Mouse (Mus musculus) kidney, embryonic 16.5 days (tissue): ENCODE measurements around the gene Pfkm. TPM values are rescaled to one million over a fixed set of nuclear protein-coding genes. Genes with fewer than 3 reads are reported as not detected.

Source experiments
- ATAC-seq: fragments of 200-750 bp; cut with Nextera tagmentation; 2 replicates; pipeline ENCODE4 v1.8.0; 2017; ENCODE audit warnings: moderate TSS enrichment; ENCODE audit not compliant: low FRiP score, low TSS enrichment
- H3K27ac ChIP-seq: fragments of 300-500 bp; sonication (generic); 2 replicates; pipeline ENCODE4 v1.5.1; 2014; ENCODE audit warnings: low read length
- H3K27me3 ChIP-seq: fragments of 300-500 bp; sonication (generic); 2 replicates; pipeline ENCODE4 v1.6.1; 2014; ENCODE audit warnings: low read length, control low read depth, mixed read lengths; ENCODE audit not compliant: insufficient read depth
- H3K36me3 ChIP-seq: fragments of 300-500 bp; sonication (generic); 2 replicates; pipeline ENCODE4 v1.6.1; 2014; ENCODE audit warnings: low read length, control low read depth, mixed read lengths; ENCODE audit not compliant: insufficient read depth
- H3K4me1 ChIP-seq: fragments of 300-500 bp; sonication (generic); 2 replicates; pipeline ENCODE4 v1.6.1; 2014; ENCODE audit warnings: low read length, control low read depth, mixed read lengths; ENCODE audit not compliant: insufficient read depth
- H3K4me2 ChIP-seq: fragments of 300-500 bp; sonication (generic); replicated peaks from 2 replicates; pipeline ENCODE4 v1.6.1; 2014; ENCODE audit warnings: low read depth, low read length
- H3K4me3 ChIP-seq: fragments of 300-500 bp; sonication (generic); 2 replicates; pipeline ENCODE4 v1.5.1; 2014; ENCODE audit warnings: mild to moderate bottlenecking, low read length
- H3K9ac ChIP-seq: fragments of 300-500 bp; sonication (generic); replicated peaks from 2 replicates; pipeline ENCODE4 v1.6.1; 2014; ENCODE audit warnings: low read length
- H3K9me3 ChIP-seq: fragments of 300-500 bp; sonication (generic); 2 replicates; pipeline ENCODE4 v1.6.1; 2016; ENCODE audit warnings: low read length, control low read depth
- WGBS: fragments of 180-500 bp; shearing (Covaris S2); extraction: QIAGEN DNeasy Blood & Tissue Kit; methylation state at CpG from one replicate; pipeline ENCODE4 v1.1.7; 2014; 5-methylcytosine and 5-hydroxymethylcytosine counted together
- polyA plus RNA-seq: library from polyadenylated mRNA; unstranded; fragments of >200 nt; fragmentation: Nextera tagmentation; extraction: Ambion mirVana; gene quantifications from 2 replicates; pipeline ENCODE4 v1.2.1, GENCODE M21; 2015

Pfkm gene
- polyA plus RNA-seq, 1 experiment from 2014 or later, result 45.7 TPM

DNA sequence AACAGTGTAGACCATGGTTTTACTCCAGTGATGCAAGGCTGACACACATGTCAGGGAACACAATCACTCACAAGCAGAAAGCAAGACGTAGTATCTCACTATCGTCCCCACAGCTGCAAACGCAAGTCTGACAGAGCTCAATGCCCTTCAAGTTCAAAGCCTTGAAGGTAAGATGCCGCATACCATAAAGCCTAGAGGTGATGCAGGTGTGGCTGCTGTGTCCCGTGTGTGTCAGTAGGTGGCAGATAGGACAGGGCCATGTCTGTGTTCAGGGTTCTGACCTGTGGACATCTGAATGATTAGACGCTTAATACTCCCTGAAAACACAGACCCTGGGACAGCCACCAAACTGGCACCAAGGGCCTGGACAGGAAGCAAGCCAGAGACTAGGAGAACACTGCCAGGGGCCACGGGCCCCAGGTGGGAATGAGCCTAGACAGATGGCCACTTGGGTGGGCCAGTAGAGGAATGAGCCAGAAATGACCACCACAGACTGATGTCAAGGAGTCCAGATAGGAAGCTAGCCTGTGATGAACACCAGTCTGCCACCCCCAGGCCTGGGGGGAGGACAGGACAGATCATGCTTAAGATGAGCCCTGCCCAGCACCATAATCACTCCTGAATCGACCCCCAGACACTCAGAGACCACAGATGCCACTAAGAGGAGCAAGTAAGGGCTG, 22.7 kb upstream of the Pfkm start:
- Histone ChIP-seq H3K9ac (no peak overlapping the region), H3K4me2 (no peak overlapping the region), H3K4me1 (no peaks in the 10 kb centered on the region), H3K27ac (no peak overlapping the region), H3K36me3 (peaks cover 41% of the 10 kb centered on the region), H3K9me3 (no peaks in the 10 kb centered on the region), H3K27me3 (no peaks in the 10 kb centered on the region), H3K4me3 (no peak overlapping the region)
- ATAC-seq, result no peak
- WGBS, result 83% methylated on average over 8 of the region's 8 CpGs

DNA sequence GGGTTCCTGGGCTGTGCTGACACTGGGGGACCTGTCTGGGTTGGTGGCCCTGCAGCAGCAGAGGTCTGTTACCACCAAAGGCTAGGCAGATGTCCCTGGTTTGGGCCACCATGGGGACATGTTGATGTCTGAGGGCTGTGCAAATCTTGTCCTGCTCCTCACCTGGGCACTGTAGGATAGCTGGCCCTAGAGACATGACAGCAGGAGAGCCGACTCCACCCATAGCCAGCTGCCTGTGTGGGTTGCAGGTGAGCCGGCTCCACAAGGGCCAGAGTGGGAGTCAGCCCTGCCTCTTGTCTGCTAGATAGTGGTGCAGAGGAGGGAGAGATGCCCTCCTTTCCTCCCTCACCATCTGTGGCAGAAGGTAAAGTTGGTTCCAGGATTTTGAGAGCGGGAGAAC, 22.0 kb upstream of the Pfkm start:
- no peak for ATAC-seq

DNA sequence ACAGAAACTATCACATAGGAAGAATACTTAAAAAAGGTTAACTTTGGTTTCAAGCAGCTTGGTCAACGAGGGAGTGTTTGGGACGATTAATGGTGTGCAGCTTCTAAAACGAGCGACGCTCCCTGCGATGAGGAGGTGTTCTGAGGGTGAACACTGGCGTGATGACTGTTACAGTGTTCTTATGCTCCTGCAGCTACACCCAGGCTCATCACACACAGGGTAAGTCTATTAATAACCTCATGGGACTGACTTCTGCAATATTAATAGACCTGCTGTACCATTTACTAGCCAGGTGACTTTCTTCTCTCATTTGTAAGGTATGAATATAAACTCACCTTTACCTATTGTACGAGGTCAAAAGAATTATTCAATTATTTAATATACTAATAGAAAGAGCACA, 17.9 kb upstream of the Pfkm start:
- H3K4me1 ChIP-seq, result no peaks in the 10 kb centered on the region
- peaks cover 48% of the 10 kb centered on the region for H3K36me3 ChIP-seq
- 87% methylated on average over 8 of the region's 8 CpGs for WGBS
- H3K9me3 ChIP-seq, result no peaks in the 10 kb centered on the region
- H3K4me3 ChIP-seq, result no peak overlapping the region
- no peak for ATAC-seq
- H3K9ac ChIP-seq, result no peak overlapping the region
- H3K4me2 ChIP-seq, result no peak overlapping the region
- no peaks in the 10 kb centered on the region for H3K27me3 ChIP-seq
- H3K27ac ChIP-seq, result no peak overlapping the region

More for the DNA sequence above, 22.0 kb upstream of the Pfkm start:
- H3K9me3 ChIP-seq, result no peaks in the 10 kb centered on the region
- no peak overlapping the region for H3K4me3 ChIP-seq
- no peaks in the 10 kb centered on the region for H3K4me1 ChIP-seq
- no peaks in the 10 kb centered on the region for H3K27me3 ChIP-seq
- peaks cover 42% of the 10 kb centered on the region for H3K36me3 ChIP-seq
- H3K27ac ChIP-seq, result no peak overlapping the region
- H3K4me2 ChIP-seq, result no peak overlapping the region
- H3K9ac ChIP-seq, result no peak overlapping the region
- WGBS, result 93% methylated on average over 3 of the region's 3 CpGs

DNA sequence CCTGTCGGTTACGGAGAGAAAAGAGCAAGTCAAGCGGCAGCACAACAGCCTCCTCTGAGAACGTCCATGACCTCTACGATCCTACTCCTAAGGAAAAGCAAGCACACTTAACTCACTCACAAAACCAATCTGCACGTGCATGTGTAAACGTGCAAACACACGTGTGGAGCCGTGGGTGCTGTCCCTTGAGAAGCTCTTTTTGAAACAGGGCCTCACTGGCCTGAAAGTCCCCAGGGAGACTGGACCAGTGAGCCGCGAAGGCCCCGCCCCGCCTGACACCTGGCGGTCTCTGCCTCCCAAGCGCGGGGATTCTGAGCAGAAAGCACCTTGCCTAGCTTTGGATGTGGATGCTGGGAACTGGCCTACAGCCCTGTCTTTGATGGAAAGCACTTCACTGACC, 17.4 kb upstream of the Pfkm start:
- no peak overlapping the region for H3K4me2 ChIP-seq
- H3K27me3 ChIP-seq, result no peaks in the 10 kb centered on the region
- no peak overlapping the region for H3K4me3 ChIP-seq
- no peak for ATAC-seq
- H3K36me3 ChIP-seq, result peaks cover 43% of the 10 kb centered on the region
- H3K4me1 ChIP-seq, result no peaks in the 10 kb centered on the region
- no peaks in the 10 kb centered on the region for H3K9me3 ChIP-seq
- 79% methylated on average over 16 of the region's 16 CpGs for WGBS
- H3K27ac ChIP-seq, result no peak overlapping the region
- no peak overlapping the region for H3K9ac ChIP-seq

DNA sequence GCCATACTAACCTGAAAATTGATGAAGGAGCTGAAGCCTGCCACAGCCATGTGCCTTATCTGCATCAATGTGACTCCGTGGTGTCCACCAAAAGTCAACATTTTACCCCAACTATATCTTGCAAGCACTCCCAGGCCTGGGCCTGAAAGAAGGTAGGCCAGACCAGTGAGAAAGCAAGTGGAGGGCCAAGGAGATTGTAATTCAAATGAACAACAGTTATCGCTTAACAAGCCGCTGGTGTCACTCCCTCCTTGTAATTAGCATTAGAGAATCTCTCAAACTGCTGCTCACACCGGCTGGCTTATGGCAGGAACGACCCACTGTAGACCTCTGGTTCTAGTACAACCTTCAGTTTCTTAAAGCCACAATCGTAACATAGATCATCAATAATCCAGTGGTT, 15.5 kb upstream of the Pfkm start:
- no peak overlapping the region for H3K4me2 ChIP-seq
- H3K27ac ChIP-seq, result no peak overlapping the region
- H3K9ac ChIP-seq, result no peak overlapping the region
- WGBS, result 92% methylated on average over 6 of the region's 6 CpGs
- ATAC-seq, result no peak
- H3K27me3 ChIP-seq, result no peaks in the 10 kb centered on the region
- no peak overlapping the region for H3K4me3 ChIP-seq
- H3K9me3 ChIP-seq, result no peaks in the 10 kb centered on the region
- H3K36me3 ChIP-seq, result peaks cover 43% of the 10 kb centered on the region
- H3K4me1 ChIP-seq, result no peaks in the 10 kb centered on the region

DNA sequence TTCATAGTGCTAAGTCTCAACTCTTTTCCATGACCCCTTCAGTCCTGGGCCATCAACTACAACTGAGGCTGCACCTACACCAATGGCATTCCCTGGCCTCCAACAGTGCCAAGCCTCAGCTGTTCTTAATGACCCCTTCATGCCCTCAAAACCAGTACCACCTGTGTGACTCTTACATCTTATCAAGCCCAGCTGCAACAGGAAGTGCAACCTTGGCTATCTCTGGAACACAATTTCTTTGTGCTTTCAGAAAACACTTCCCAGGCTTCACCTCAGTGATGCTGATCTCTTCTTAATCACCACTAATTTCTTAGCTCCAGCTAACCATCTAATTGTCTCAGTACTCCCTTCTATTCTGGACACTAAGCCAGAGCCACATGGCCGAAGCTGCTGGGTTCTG, 3.5 kb upstream of the Pfkm start:
- Histone ChIP-seq H3K4me3 (no peak overlapping the region), H3K9me3 (no peaks in the 10 kb centered on the region), H3K36me3 (peaks cover 20% of the 10 kb centered on the region), H3K4me1 (peaks cover 15% of the 10 kb centered on the region), H3K27ac (no peak overlapping the region), H3K4me2 (no peak overlapping the region), H3K9ac (no peak overlapping the region), H3K27me3 (no peaks in the 10 kb centered on the region)
- WGBS, result 85% methylated on average over 1 of the region's 1 CpGs
- no peak for ATAC-seq

DNA sequence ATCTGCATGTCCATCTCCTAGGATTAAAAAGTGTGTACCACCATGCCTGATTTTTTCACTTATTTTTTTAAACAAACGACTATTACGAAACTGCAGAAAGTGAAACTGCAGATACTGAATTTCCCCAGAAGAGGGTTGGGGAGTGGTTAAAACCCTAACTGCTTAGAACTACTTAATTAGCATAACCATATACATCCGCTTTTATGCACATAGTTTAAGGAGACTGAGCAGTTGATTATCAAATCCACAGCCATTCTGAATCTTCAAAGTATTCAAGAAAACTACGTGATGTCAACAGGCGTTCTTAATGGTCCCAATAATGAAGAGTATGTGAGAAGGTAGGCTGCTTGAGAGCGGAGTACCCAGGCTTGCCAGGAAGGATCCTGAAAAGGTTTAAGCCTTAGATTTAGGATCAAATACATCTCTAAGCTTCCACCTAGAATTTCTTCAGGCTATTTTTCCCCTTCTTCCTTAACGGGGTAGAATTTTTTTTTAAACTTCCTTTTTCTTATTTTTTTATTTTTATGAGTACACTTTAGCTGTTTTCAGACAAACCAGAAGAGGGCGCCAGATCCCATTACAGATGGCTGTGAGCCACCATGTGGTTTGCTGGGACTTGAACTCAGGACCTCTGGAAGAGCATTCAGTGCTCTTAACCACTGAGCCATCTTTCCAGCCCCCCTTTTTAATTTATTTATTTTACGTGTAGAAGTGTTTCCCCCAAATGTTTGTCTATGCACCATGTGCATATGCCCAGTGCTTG, 2.8 kb upstream of the Pfkm start:
- H3K36me3 ChIP-seq, result peaks cover 15% of the 10 kb centered on the region; the same call in 1 of the 2 replicates
- H3K27me3 ChIP-seq, result no peaks in the 10 kb centered on the region
- H3K4me2 ChIP-seq, result no peak overlapping the region
- H3K4me1 ChIP-seq, result peaks cover 16% of the 10 kb centered on the region
- ATAC-seq, result no peak
- no peaks in the 10 kb centered on the region for H3K9me3 ChIP-seq
- WGBS, result 77% methylated on average over 9 of the region's 9 CpGs
- no peak overlapping the region for H3K9ac ChIP-seq
- no peak overlapping the region for H3K4me3 ChIP-seq
- no peak overlapping the region for H3K27ac ChIP-seq

DNA sequence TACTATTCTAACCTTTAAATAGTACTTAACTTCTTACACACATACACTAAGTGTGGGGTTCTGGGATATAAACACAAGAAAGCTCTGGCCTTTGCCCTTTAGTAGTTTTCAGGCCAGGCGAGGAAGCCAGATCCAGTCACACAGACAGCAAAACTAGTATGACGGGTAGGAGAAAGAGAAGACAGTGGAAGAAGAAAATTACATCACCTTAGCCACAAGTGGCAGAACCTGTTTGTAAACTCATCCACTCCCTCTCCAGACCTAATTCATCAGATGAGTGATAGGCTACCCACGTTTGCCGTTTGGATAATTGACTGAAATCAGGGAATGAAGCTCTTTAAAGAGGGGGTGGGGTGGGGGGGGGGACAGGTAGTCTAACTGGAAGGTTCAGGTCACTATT, 548 bp upstream of the Pfkm start:
- Histone ChIP-seq H3K4me3 (peak overlapping the region; percentile 96), H3K9ac (no peak overlapping the region; the same call in none of the 2 replicates), H3K9me3 (no peaks in the 10 kb centered on the region; the same call in 1 of the 2 replicates), H3K36me3 (0 out of 2 replicates have a peak, but pooled peaks cover 6% of the 10 kb centered on the region), H3K4me1 (peaks cover 16% of the 10 kb centered on the region), H3K4me2 (peak overlapping the region; percentile 87), H3K27me3 (no peaks in the 10 kb centered on the region), H3K27ac (no peak overlapping the region)
- ATAC-seq, result no peak
- 16% methylated on average over 4 of the region's 4 CpGs for WGBS

DNA sequence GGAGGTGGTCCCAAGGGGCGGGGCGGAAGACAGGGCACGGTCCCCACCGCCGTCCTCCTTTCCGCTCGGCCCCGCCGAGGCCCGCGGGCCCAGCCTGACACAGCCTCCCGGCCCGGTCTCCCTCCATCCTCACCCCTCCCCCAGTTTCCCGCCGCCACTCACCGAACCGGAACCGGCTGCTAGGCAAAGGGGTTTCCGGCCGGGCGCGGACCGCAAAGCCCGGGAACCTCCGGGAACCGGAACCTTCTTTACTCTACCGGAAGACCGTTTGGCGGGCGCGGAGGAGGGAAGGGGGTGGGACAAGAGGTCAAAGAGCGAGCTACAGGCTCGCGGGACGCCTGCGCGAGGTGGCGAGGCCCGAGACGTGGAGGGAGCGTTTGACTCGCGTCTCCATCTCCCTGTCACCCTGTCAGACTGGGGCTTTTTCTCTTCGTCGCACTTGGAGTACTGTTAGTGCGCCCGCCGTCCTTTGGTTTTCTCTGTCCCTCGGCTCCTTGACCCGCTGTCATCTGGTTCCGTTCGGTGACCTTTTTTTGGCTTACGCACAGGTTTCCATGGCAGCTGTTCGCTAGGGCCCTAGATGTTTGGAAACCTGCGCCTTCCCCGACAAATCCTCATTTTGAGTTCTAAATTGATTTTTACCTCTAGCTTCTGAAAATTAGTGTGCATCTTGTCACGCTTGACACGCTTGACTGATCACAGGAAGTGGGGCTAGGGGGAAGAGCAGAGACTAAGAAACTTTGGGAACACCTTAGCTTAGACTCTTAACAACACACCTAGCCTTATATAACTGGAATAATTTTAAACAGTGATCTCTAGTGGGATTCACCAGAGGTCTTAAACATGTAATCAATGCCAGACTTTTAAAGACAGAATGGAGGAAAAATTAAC, 977 bp downstream of the Pfkm start, which contains the start of gene Senp1:
Gene Senp1, minus strand, starts transcription at position 624 of the 891 bp plus-strand sequence.
- Histone ChIP-seq H3K27ac (peak within 1 kb of the TSS; percentile 96), H3K4me2 (peak within 1 kb of the TSS; percentile 87), H3K4me3 (peak within 1 kb of the TSS; percentile 96), H3K27me3 (no peaks in the 10 kb centered on the region), H3K9ac (peak within 1 kb of the TSS; percentile 94), H3K36me3 (0 out of 2 replicates have a peak, but pooled peaks cover 6% of the 10 kb centered on the region), H3K4me1 (peaks cover 16% of the 10 kb centered on the region), H3K9me3 (no peaks in the 10 kb centered on the region; the same call in 1 of the 2 replicates)
- peak; percentile 93 for ATAC-seq
- WGBS, result under 1% methylated on average over 51 of the region's 58 CpGs
